Mouse (Mus musculus) induced T-regulatory cell, adult 2 months (primary cell): ENCODE results near the gene Fam209.

Experiments used
- DNase-seq: peaks from one replicate; pipeline ENCODE4 v3.0.0-alpha.2; 2012; ENCODE audit warnings: low read depth

Gene Fam209

DNA sequence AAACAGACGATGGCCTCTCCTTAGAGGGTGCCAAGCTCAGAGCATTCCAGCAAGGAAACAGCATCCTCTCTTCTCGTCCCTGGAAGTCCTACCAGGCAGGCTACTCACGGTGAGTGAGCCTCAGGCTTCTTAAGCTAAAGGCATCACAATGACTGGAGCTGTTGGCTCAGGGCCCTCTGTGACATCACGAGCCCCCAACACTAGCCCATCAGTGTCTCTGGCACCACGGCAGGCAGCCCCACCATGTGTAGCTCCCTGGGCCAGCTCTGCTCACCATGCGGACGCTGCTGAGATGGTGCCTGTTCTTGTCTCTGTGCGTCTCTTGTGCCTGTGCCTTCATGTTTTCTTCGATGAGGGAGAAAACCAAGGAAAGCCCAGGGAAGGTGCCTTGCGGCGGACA is at the start of gene Fam209:
TSS of gene Fam209 (plus strand) at position 203 of the 400 bp plus-strand sequence.
- DNase-seq: no peak

DNA sequence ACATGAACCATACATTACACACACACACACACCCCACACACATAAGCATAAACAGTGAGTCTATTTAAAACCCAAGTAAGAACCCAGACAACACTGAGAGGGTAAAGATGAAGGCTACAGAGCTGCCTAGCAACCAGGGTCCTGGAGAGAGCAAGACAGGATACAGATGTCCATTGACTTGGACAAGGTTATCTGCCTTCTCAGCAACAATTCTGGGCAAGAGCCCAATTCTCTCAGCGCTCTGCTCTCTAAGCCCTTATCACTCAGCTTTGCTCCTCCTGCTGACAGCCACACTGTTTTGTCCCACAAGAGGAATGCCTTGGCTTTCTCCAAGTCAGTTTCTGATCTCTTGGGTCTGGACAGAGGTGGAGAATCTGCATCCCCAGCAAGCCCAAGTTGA is 41.7 kb upstream of the Fam209 start:
- no peak for DNase-seq

DNA sequence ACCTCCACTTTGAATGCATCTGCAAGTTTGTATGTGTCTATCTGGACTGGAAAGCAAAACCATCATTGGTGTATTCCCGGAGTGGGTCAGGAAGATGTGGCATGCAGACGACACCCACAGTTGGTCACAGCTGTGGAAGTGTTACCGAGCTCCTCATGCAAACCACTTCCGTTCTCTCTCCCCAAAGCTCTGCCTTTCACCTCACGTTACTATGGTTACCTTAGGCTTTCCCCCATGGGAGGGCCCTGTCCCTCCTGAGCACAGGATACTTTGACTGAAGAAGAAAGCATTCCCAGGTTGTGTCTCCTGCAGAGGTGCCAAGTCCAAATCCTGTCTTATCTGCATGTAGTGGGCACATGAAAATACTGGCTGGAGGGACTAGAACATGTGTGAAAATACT is 38.6 kb upstream of the Fam209 start:
- peak; percentile 87 for DNase-seq

DNA sequence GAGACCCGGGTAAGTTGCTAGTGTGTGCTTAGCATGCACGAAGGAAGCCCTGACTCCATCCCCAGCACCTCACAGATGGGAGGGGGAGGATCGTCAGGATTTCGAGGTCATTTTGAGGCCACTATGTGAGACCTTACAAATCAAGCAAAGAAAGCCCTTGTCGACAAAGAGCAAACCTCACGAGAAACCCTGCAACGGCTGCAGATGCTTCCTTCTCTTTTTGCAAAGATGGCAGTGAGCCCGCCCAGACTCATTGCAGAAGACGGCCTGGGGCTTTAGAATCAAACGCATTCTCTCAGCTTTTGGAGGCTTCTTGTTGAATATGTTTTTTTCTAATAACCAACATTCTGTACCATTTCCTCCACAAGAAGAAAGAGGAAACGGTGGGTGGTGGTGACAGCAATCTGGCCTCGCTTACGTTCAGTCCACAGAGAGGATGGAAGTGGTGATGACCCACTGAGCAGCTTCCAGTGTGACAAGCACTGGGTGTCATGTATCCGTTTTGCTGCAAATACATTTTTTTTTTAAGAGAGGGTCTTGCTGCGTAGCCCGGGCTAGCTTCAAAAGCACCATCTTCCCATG is 34.9 kb upstream of the Fam209 start:
- peak; percentile 64 for DNase-seq

DNA sequence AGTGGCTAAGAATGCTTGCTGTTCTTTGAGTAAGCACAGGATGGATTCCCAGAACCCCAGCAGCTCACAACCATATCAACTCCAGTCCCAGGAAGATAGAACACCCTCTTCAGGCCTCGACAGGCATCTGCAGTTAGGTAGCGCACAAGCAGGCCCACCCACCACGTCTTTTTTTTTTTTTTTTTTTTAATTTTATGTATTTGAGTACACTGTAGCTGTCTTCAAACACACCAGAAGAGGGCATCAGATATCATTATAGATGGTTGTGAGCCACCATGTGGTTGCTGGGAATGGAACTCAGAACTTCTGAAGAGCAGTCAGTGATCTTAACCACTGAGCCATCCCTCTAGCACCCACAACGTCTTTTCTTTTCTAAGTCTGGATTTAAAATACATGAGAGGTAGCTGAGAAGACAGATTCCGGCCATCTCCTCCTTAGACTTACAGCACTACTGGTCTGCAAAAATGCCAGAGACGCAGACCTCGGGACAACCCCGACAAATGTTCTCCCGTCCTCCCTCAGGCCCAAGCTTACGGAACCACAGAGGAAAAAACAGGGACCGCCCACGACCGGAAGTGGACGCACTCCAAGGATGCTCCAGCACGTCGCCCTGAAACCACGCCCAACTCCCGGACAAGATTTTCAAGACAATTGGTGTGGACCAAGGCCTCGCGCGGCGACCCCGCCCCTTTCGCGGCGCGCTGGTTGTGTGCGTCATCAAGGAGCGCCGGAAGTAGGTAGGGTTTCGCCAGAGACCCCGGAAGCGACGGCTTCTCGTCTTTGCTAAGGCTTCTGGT is 32.3 kb upstream of the Fam209 start, which contains the start of gene Rtf2:
TSS of gene Rtf2 (plus strand) at position 714 of the 797 bp plus-strand sequence.
- peak; percentile 99 for DNase-seq

DNA sequence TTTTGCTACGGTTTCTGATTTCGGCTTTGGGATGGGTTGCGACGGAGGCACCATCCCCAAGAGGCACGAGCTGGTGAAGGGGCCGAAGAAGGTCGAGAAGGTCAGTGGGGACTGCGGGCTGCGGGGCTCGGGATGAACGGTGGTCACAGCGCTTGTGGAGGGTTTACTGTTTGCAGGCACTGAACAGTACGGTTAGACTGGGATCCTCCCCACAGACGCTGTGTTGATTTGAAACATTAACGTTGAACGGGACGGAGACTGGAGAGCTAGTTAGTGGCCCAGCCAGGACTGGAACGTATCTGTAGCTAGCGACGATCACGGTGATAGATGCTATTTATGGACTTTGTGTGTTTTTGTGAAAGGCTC is 31.7 kb upstream of the Fam209 start:
- DNase-seq: no peak

DNA sequence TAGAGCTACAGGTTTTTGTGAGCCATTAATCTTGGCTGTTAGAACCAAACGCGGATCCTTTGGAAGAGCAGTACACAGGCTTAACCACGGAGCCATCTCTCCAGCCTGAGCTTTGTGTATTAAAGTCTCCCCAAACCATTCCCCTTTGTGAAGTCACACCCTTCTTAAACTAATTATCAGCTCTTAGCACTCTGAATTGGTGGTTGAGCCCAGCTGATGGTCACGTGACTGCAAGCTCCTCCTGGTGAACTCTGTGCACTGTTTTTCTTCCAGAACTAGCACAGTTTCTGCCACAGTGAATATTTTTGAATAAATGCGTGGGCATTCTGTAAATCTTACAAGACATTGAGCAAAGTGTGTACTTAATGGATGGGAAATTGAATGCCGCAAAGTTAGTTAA is 31.1 kb upstream of the Fam209 start:
- peak; percentile 58 for DNase-seq

DNA sequence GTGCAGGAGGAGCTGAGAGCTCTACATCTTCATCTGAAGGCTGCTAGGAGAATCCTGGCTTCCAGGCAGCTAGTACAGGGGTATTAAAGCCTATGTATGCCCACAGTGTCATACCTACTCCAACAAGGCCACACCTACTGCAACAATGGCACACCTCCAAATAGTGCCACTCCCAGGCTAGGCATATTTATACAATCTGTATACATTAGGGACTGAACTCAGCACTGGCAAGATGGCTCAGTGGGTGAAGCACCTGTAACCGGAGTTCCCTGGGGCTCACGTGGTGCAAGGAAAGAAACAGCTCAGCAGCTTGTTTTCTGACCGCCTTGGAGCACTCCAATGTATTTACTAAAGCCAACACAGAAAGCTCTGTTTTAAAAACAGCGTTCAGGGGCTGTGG is 26.7 kb upstream of the Fam209 start:
- no peak for DNase-seq

DNA sequence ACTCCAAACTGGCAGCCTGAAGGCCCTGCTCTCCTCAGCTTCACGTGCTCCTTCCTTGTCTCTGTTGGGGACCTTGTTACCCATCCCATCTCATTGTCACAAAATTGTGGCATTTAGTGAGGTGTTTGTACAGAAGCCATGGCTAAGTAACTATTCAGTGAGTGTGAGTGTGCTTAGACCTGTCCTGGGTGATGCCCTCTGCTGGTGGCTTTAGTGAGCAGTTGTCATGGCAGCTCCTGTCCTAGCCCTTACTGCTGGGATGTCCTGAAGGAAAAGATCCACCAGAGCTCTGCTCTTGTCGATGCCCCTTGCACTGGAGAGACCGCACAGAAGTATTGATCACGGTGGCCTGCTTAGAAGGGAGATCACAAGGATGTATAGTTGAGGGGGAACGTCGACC is 25.0 kb upstream of the Fam209 start:
- DNase-seq: peak; percentile 64

DNA sequence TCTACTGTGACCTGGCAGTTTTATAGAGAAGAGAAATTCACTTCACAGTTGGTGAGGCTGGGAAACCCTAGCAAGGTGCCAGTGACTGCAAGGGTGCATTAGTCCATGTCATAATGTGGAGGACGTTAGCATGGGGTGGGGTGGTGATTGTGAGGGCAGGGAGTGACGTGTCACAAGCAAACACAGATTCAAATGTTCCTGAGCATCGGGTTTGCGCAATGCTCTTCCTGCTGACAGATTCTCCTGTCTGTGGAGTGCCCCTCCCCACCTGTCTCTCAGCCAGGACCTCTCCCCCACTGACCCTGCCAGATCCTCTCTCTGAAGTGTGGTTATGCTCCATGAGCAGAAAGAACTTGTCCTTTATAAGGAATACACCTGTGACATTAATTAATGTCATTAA is 24.0 kb upstream of the Fam209 start:
- no peak for DNase-seq

DNA sequence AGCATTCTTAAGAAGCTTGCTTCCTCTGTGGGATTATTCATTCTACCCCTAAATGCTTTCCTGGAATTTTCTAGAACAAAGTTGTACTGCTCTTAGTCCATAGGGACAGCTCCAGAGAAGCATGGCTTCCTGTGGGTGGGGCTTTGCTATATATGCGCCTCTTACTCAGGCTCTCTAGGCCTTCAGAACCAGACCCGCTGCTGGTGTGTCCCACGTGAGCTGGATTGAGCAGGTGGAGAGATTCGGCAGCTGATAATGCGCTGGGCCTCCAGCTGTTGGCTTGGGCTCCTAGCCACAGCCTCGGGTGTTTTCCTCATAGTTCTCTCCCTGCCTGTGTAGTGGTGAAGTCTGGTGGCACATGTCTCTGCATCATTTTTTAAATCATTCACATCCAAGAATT is 21.7 kb upstream of the Fam209 start:
- DNase-seq: no peak

DNA sequence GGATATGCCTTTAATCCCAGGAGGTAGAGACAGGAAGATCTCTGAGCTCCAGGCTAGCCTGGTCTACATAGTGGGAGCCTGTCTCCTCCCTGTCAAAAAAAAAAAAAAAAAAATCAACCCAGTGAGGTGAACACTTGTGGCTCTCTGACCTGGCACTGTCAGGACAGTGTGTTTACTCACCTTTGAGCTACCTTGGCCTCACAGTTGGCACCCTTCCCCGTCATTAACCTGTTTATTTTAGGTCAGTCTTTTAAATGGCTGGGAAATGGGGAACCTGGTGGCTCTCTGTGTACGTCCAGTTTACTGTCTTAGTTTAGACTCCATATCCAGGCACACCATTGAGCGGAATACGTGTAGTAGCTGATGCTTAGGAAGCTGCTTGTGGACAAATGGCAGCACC is 20.3 kb upstream of the Fam209 start:
- DNase-seq: no peak

DNA sequence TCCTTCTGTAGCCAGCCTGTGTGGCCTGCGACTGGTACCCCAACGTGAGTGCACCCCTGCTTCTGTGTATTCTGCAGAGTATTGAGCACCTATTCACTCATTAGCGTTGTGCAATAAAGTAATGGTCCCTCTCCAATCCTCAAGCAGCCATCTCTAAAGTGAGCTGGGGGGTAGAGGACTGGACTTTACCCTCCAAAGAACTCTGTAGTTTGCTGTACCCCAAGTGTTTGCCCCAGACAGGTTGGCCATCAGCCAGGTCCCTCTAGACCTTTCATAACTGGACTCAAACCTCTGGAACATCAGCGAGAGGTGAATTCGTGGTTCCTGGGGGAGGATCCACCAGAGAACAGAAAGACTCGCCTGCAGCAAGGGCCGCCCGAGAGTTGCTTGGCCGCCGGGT is 19.9 kb upstream of the Fam209 start:
- no peak for DNase-seq

DNA sequence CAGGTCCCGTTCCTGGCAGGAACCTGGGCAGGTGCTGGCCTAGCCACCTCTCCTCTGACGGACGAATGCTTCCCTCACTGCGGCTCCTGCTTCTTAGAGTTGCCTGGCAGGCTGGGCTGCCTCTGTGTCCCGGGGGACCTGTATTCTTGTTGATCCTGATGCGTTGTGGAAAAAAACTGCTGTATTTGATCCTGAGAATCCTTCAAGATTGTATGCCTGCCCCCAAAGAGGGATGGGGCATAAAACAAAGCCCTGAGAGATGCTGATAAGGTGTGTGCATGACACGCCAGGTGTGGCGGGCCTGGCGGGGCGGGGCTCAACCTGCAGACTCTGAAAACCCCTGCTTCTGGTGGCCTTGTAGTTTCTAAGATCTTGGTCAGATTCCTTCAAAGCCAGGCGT is 13.8 kb upstream of the Fam209 start, which contains the start of gene Gcnt7:
TSS of gene Gcnt7 (minus strand) at position 101 of the 400 bp plus-strand sequence.
- DNase-seq: no peak

DNA sequence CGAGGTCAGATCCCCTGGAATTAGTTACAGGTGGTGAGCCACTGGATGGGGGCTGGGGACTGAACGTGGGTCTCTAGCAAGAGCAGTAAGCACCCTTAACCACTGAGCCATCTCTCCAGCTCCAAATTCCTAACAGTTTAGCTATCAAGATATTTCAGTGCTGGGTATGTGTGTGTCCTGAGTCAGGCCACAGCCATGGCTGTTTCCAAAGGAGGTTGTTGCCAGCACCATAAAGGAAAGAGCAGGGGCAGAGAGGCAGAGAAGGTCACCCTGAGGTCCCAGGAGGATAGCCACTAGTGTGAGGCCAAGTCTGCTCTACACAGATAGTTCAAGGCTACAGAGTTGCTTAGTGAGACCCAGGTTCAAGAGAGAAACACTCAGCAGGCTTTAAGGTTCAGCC is 11.7 kb upstream of the Fam209 start:
- no peak for DNase-seq

DNA sequence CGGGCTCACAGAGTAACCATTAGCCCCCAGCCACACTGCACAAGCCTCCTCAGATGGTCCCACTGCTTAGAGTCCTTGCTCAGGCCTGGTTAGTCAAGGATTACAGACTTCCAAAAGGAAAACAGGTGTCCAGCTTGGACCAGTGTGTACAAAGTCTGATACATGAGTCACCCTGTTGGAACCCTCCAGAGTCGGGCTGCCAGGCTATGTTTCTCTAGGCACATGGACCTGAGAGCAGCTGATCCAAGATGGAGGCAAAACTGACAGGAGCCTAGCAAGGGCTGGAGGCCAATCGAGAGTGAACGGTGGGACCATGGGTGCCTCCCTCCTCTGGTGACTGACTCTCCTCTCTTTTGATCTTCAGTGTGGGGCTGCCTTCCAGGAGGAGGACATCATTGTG is 9.5 kb upstream of the Fam209 start:
- DNase-seq: no peak

DNA sequence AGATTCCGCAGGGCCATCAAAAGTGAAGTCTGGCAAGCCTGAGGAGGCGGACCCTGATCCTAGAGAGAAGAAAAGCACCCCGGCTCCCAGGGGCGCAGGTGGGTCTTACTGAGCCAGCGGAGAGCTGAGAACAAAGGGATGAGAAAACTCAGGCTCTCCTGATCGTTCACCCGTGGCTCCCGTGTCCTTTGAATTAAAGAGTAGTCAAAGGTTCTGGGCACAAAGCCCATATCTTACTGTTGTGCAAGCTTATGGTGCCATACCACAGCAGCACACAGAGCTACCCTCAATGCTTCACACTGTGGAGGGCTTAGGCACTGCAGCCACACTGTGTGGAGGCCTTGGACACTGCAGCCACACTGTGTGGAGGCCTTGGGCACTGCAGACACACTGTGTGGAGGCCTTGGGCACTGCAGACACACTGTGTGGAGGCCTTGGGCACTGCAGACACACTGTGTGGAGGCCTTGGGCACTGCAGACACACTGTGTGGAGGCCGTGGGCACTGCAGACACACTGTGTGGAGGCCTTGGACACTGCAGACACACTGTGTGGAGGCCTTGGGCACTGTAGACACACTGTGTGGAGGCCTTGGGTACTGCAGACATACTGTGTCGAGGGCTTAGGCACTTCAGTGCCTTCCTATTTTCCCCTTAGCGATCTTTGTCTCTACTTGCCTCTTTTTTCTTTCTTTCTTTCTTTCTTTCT is 5.7 kb upstream of the Fam209 start:
- DNase-seq: no peak

DNA sequence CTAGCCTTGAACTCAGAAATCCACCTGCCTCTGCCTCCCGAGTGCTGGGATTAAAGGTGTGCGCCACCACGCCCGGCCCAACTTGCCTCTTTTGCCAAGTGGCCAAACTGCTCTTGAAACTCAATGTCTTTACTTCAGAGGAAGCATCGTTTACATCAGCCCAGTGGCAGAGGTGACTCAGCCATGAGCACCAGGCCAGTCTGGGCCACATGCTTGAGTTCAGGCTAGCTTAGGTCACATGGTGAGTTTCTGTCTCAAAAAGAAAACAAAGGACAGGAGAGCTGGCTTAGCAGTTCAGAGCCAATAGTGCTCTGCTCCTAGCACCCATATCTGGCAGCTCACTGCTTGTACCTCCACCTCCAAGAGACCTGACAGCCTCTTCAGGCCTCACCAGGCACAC is 5.1 kb upstream of the Fam209 start:
- no peak for DNase-seq

DNA sequence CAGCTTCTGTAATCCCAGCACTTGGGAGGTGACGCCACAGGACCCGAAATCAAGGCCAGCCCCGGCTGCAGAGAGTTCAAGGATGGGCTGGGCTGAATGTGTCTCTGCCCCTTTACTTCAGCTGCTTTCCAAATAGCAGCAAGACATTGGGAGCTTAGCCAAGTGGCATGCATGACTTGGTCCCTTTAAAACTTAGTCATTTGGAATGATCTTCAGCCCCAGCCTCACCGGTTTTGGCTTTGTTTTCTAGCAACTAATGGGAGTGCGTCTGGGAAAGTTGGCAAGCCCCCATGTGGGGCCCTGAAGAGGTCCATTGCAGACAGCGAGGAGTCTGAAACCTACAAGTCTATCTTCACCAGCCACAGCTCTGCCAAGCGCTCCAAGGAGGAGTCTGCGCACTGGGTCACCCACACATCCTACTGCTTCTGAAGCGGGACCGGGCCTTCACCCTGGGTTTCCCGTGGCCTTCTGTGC is 3.9 kb upstream of the Fam209 start:
- DNase-seq: no peak

DNA sequence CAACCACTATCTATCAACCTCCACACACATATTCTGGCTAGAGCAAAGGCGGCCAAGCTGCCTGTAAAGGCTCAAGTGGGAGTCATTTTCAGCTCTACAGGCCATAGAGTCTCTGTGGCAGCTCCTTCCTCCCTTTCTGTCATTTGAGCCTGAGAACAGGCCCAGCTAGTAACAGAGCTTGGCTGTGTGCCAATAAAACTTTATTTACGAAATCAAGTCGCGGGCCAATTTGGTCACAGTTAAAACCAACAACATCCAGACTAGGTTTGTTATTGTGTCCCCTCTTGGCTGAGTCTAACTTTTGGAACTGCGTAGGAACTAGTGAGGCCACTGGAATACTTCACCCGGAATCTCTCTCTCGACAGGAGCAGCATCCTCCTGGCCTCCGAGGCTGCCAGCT is 1.3 kb downstream of the Fam209 start:
- DNase-seq: no peak

DNA sequence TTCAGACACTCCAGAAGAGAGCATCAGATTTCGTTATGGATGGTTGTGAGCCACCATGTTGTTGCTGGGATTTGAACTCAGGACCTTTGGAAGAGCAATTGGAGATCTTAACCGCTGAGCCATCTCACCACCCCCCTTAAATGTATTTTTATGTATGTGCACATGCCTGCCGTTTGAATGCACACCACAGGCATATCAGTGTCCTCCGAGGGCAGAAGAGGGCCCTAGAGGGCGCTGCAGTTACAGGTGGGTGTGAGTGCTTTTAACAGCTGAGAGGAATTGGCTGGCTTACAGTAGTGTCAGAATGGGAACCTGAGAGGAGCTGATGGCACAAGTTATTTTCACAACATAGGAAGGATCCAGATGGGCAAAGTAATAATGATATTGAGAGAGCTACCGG is 2.6 kb downstream of the Fam209 start:
- DNase-seq: peak; percentile 62

DNA sequence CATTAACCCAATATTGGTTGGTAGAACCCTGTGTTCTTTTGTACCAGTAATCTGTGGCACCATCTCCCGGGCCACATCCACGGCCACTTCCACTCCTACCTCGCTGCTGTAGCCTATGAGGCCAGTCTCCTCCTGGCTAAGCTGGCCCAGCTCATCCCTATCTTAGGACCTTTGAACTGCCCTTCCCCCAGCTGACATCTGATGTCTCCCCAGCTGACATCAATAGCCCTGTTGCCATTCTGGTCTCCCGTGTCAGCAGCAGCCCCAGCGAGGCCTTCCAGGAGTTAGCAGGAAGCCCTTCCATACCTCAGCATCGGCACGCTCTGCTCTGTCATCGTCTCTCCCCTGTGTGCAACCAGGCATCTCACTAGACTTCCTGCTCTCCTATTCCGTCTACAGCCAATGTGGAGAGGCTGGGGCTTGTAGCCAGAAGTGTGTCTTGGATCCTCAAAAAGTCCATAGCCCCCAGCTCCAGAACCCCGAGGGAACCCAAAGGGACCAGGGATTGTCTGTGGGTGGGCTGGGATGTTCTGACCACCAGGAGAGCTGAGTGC is 4.5 kb downstream of the Fam209 start:
- DNase-seq: no peak

DNA sequence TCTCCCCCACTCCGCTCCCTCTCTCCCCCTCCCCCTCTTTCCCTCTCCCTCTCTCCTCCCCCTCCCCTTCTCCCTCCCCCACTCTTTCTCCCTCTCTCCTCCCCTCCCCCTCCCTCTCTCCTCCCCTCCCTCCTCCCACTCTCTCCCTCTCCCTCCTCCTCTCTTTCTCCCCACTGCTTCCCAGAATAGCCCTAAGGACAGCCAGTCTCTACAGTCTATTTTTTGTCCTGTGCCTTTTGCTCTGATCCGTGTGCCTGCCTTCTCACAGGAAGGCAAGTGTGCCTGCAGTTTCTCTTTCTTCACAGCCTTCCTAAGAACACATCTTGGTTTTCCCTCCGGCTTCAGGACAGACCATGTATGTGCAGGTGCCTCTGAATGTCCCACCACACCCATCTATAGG is 5.0 kb downstream of the Fam209 start:
- DNase-seq: no peak
